Mouse (Mus musculus): ENCODE data around the gene Cpne2.

Cpne2 gene

DNA sequence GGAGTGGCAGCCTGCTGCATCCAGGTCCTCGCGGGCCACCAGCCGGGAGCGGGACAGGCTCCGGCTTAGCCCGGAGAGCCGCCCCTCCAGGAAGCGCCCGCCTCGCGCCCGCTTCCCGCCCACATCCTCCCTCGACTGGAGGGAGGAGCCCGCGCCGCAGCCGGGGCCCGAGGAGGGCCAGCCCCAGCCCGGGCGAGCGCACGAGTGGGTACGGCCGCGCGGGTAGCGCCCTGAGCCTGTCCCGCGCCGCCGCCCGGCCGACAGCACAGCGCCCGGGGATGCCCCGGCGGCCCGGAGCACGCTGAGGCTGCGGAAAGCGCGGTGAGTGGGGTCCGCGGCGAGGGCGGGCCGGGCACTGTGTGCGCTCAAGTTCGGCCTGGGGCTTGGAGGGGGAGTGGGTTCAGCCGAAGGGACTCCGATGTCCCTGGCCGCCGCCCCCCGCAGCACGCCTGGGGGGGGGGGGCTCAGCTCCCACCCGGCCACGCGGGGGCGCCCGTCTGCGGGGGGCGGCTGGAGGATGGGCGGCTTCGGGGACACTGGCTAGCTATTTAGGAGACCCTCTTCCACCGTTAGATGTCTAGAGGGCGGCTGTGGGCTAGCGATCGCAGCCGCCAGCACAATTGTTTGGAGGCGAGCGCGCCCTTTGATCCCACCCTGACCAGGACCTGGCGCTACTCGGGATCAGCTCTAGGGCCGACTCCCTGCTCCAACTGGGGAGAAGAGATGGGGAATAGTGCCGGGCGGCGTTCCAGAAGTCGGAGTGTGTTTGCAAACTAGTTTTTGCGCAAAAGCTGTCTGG is at the start of gene Cpne2:
Cpne2 (plus strand) TSS at position 118 of the 799 bp plus-strand sequence.
- ATAC-seq (ENCODE audit: insufficient number of reproducible peaks, low FRiP score, low TSS enrichment) = peak; percentile 28

- no peak for ATAC-seq (ENCODE audit: insufficient number of reproducible peaks, low FRiP score, low TSS enrichment)
These were observed 47.5 kb upstream of the Cpne2 start for GRCm38 (mm10) chr8:94485288-94485687.

DNA sequence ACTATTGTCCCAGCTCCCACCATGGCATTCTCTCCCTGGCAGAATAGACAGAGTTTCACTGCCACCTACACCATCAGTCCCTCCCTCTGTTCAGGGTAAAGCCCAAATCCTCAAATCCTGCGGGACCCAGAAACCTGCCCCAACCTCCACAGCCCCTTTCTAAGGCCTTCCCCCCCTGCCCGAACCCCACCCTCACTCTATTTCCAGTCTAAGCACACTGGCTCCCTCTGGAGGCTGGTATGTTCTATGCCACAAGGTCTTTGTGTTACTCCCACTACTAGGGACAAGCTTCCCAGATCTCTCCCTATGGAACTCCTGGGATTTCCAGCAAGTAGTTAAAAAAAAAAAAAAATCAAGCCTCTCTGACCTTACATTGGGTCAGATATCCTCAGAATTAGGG is 46.9 kb upstream of the Cpne2 start:
- no peak for ATAC-seq (ENCODE audit: insufficient number of reproducible peaks, low FRiP score, low TSS enrichment)

DNA sequence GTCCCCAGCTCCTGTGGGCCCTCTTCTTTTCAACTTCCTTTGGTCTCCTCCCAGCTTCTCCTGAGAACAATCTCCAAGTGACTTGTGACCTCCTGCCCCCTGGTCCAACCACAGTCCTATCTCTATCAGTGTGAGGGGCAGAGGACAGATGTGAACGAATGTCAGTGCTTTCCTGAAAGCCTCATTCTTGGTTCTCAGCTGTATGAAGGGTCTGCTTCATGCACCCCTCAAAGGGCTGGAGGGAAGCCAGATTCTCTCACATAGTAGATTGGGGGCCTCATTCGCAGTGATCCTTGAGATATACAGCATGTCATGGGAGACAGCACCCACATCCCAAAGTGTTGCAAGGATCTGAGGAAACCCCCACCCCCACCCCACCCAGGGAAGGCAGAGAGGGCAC is 44.8 kb upstream of the Cpne2 start:
- ATAC-seq (ENCODE audit: insufficient number of reproducible peaks, low FRiP score, low TSS enrichment) = no peak

DNA sequence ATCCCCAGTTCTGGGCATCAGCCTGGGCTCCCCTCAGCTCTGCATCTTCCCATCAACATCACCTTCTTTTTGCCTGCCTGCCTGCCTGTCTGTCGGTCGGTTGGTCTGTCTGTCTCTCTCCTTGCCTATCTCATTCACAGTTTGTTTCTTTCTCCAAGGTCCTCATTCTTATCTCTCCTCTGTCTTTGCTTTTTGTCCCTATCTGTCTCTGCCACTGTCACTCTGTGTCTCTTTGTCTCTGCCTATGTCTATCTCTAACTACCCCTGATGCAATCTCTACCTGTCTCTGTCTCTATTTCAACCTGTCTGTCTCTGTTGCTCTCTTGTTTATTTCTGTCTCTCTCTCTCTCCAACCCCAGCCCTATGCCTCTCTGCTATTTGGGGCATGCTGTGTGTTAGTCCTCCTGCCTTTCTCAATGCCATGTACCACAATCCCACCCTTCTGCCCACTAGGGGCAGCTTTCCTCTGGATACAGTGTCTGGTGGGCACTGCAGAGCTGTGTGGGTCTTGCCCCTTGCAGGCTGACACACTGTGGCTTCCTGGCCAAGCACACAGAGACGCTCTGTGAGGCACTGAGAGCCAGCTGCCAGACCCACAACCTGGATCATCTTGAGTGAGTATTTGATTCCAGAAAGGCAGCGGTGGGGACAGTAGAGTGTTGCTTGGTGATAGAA is 42.8 kb upstream of the Cpne2 start:
- no peak for ATAC-seq (ENCODE audit: insufficient number of reproducible peaks, low FRiP score, low TSS enrichment)

DNA sequence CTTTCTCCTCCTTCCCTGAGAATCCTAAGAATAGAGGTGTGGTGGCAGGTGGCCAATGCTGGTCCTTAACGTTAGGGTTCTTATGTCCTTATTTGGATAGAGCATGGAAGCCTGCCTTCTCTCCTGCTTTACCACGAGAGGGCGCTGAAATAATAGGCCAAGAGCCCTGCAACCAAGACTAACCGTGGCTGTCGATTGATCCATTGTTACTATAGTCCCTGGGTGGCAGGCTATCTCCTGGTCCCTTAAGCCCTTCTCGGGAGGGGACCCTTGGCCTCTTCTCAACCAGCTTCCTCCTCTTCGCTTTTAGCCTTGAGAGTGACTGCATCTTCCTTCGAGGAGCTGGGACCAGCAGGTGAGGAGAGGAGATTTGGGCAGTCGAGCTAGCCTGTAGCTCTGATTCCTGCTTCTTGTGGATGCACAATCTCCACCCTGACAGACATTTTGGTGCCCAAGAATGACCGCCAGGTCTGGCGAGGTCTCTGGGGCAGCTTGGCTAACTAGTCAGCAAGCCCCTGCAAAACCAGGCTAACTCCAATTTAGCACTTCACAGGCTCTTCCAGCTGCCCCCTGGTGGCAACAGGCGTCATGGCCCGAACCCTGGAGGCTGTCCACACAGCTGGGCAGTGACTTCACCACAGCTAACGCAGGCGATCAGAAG is 40.6 kb upstream of the Cpne2 start:
- ATAC-seq (ENCODE audit: insufficient number of reproducible peaks, low FRiP score, low TSS enrichment) = peak; percentile 62

DNA sequence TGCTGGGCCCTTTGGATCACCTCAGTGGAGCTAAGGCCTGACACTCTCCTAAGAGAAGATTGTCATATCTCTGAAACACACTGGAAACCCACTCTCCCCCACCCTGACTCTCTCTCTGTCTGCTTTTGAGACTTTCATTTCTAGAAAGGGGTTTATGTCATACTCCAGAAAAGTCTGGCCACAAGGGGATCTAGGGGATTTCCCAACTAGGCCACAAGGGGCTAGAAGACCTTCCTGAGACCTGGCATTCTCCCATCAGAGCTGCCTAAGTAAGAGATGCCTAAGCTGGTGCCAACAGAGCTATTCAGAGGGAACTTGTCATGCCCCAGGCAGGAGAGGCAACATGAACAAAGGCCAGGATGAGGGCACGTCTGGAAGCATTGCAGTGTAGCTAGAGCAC is 39.5 kb upstream of the Cpne2 start:
- ATAC-seq (ENCODE audit: insufficient number of reproducible peaks, low FRiP score, low TSS enrichment) = no peak

DNA sequence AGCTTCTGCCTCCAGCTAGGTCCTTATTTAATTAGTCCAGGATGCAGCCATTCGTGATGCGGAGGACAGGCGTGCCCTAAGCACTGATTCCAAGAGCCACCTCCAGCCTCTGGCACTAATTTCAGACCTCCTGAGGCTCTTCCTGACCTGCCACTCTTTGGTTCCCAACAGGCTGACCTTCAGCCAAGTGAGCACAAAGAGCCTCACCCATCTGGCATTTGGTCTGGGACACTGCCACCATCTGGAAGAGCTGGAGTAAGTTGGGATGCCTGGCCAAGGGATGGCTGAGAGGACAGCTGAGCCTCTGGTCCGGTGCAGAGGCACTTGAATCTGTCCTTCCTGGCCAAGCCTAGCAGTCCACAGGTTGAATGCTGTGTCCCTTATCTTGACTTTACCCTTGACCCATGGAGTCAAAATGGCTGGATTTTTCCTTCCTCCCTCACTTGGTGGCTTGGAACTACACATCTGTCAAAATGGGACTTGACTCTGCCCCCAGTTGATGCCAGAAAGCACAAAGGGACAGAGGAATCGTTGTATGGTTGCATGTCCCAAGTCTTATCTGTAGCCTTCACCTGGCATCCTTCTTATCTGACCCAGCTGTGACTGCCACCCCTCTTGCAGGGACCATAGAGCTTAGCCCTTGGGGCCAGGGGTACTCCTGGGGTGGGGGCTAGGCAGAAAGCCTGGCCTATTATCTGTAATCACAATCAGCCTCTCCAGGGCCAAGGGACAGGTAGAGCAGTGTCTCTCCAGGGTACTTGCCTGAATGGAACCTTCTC is 17.2 kb upstream of the Cpne2 start:
- no peak for ATAC-seq (ENCODE audit: insufficient number of reproducible peaks, low FRiP score, low TSS enrichment)

DNA sequence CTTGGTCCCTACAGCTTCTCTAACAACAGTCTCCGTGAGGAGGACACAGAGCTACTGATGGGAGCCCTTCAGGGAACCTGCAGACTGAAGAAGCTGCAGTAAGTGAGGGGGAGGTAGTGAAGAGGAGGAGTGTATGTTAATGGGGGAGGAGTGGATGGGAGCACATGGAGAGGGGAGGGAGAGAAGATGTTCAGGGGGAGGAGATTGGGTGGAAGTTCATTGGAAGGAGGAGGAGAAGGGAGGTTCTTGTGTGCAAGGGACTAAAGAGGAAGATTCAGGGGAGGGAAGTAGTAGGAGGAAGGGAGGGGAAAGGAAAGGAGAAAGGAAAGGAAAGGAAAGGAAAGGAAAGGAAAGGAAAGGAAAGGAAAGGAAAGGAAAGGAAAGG is 16.6 kb upstream of the Cpne2 start:
- ATAC-seq (ENCODE audit: insufficient number of reproducible peaks, low FRiP score, low TSS enrichment) = no peak

DNA sequence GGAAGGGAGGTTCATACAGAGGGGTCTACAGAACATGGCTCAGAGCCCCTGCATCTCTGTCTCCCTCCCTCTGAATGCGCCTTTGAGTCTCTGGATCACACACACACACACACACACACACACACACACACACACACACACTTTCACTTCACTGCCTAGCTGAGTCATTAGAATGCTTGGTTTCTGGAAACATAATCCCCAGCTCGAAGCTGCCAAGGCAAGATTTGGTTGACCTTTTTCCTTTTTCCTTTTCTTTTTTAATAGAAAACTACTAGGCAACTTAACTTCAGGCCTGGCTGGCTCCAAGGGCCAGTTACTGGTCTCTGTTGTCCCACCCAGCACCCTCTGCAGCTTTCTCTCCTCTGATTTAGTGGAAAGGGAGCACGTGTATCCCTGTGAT is 16.0 kb upstream of the Cpne2 start:
- no peak for ATAC-seq (ENCODE audit: insufficient number of reproducible peaks, low FRiP score, low TSS enrichment)

GRCm38 (mm10) chr8:94518331-94518730 is 14.5 kb upstream of the Cpne2 start:
- no peak for ATAC-seq (ENCODE audit: insufficient number of reproducible peaks, low FRiP score, low TSS enrichment)

DNA sequence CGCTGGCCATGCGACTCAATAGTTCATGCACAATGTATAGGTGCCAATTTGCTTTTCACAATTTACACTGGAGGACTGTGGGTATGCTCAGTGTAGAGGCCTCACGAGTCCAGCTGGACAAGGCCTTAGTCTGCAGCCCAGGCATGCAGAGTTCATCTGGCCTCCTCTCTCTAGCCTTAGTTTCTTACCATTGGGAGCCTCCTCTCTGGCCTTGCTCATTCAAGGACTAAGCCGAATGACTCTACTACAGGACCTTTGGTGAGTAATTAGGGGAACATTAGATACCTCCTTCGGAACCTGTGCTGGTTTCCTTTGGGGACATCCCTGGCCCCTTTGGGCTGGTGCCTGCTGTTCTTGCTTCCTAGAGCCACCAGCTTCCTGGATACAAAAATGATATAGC is 13.8 kb upstream of the Cpne2 start:
- no peak for ATAC-seq (ENCODE audit: insufficient number of reproducible peaks, low FRiP score, low TSS enrichment)

DNA sequence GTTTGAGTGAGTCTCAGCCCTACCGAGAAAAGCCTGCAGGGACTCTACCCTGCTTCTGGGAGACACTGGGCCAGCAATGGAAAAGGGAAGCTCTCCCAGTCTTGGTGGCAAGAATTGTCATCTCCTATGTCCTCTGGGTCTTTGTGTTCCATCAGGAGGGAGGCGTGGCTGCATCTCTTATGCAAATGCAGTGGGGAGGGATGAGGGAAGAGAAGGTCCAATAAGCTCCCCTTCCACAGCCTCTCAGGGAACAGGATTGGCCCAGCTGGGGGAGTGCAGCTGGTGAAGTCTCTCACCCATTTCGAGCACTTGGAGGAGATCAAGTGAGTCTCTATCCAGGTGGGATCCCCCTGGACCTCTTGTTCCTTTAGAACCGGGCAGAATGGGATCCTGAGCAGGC is 11.3 kb upstream of the Cpne2 start:
- no peak for ATAC-seq (ENCODE audit: insufficient number of reproducible peaks, low FRiP score, low TSS enrichment)

DNA sequence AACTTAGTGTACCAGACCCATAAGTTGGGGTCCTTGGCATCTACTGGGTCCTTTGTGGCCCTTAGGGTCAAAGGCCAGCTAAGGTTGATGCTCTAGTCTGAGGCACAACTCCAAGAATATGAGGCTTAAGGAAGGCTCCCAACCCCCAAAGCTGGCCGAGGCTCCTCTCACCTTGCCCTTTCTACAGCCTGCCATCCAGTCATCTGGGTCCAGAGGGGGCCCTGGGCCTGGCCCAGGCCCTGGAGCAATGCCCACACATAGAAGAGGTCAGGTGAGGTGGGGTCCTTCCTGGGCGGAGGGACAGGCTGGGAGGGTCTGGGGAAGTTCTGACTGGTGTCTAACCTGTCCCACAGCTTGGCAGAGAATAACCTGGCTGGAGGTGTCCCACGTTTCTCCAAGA is 10.3 kb upstream of the Cpne2 start:
- no peak for ATAC-seq (ENCODE audit: insufficient number of reproducible peaks, low FRiP score, low TSS enrichment)

- no peak for ATAC-seq (ENCODE audit: insufficient number of reproducible peaks, low FRiP score, low TSS enrichment)
These were observed 8.2 kb upstream of the Cpne2 start for GRCm38 (mm10) chr8:94524554-94524953.

- ATAC-seq (ENCODE audit: insufficient number of reproducible peaks, low FRiP score, low TSS enrichment) = no peak
These were observed 5.6 kb upstream of the Cpne2 start for GRCm38 (mm10) chr8:94527178-94527577.

GRCm38 (mm10) chr8:94528245-94528644 is 4.5 kb upstream of the Cpne2 start:
- no peak for ATAC-seq (ENCODE audit: insufficient number of reproducible peaks, low FRiP score, low TSS enrichment)

DNA sequence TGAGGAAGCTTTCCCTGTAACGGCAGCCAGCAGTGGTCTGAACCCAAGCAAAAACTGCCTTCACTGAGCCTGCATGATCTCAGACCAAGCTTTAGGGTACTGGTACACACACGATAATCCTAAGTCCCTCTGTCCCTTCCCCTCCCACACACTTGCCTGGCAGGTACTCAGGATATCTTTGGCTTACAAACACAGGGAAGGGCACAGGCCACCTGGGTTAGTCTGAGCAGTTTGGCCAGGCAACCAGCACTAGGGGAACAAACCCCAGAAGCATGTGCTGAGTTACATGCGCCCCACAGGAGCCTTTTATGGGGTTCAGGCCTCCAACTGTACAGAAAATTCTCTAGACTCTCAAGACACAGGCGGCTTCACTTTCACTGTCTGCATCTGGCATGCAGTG is 2.9 kb upstream of the Cpne2 start:
- no peak for ATAC-seq (ENCODE audit: insufficient number of reproducible peaks, low FRiP score, low TSS enrichment)

DNA sequence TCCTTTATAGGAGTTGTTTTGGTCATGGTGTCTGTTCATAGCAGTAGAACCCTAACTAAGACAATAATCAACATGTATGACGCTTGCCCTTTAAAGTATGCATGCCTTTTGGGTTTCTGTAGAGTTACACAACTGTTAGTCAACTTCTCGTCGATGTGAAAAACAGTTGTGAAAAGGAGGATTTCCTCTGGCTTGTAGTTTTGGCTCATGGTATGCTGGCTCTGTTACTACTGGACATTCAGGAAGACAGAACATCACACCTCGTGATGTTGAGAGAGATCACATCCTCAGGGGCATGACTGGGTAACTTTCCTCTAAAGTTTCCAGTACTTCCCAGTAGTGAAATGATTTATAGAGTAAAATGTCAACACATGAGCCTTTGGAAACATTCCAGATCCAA is 2.1 kb upstream of the Cpne2 start:
- no peak for ATAC-seq (ENCODE audit: insufficient number of reproducible peaks, low FRiP score, low TSS enrichment)

GRCm38 (mm10) chr8:94532000-94532399 is 790 bp upstream of the Cpne2 start:
- no peak for ATAC-seq (ENCODE audit: insufficient number of reproducible peaks, low FRiP score, low TSS enrichment)

- ATAC-seq (ENCODE audit: insufficient number of reproducible peaks, low FRiP score, low TSS enrichment) = no peak
These were observed 291 bp upstream of the Cpne2 start for GRCm38 (mm10) chr8:94532525-94532872.
